Mouse (Mus musculus) inflammation-experienced regulatory T-cells, adult 16 weeks (primary cell): ENCODE results near the gene Spc25. TPM values are rescaled to one million over a fixed set of nuclear protein-coding genes. Genes with fewer than 3 reads are reported as not detected.

Experiments used
- polyA plus RNA-seq: library from polyadenylated mRNA; unstranded; fragments of 100-300 nt; shearing (Covaris generic); gene quantifications from one replicate; pipeline ENCODE4 v1.2.1, GENCODE M21; 2017

Spc25 gene
- 9.0 TPM for polyA plus RNA-seq

GRCm38 (mm10) chr2:69205791-69206351 is at the start of gene Spc25:
Gene Spc25, minus strand, starts transcription at chr2:69206194.

GRCm38 (mm10) chr2:69210773-69211172 is 4.8 kb upstream of the Spc25 start, which contains the start of gene G6pc2:
Gene G6pc2, plus strand, starts transcription at chr2:69211073.

Other genes starting within 250 kb of the Spc25 start
- gene Nostrin, start 70.4 kb downstream of the Spc25 start, polyA plus RNA-seq = 0.83 TPM
- not detected for gene G6pc2, start 4.9 kb upstream of the Spc25 start, polyA plus RNA-seq
- gene Abcb11, start 136.4 kb upstream of the Spc25 start, polyA plus RNA-seq = 0.18 TPM
- gene Dhrs9, start 174.3 kb upstream of the Spc25 start, polyA plus RNA-seq = 0.06 TPM